Mouse (Mus musculus) bone marrow macrophage, adult 2 months (primary cell): ENCODE results near the gene Myoz1. TPM values are rescaled to one million over a fixed set of nuclear protein-coding genes. Genes with fewer than 3 reads are reported as not detected.

Experiments used
- H3K27ac ChIP-seq: 2 replicates; pipeline ENCODE4 v1.5.1; 2012; ENCODE audit warnings: low read depth, low read length; ENCODE audit not compliant: insufficient read depth
- H3K4me1 ChIP-seq: 2 replicates; pipeline ENCODE4 v1.6.1; 2012; ENCODE audit warnings: low read length; ENCODE audit not compliant: control insufficient read depth, insufficient read depth
- H3K4me3 ChIP-seq: 2 replicates; pipeline ENCODE4 v1.5.1; 2012; ENCODE audit warnings: mild to moderate bottlenecking, low read length, moderate library complexity; ENCODE audit not compliant: insufficient read depth
- CTCF ChIP-seq: IDR thresholded peaks from 2 replicates; pipeline ENCODE4 v1.5.1; 2012; ENCODE audit warnings: low read depth, mild to moderate bottlenecking, low read length, moderate library complexity
- POLR2A ChIP-seq: IDR thresholded peaks from 2 replicates; pipeline ENCODE4 v1.6.1; 2012; ENCODE audit warnings: mild to moderate bottlenecking, low read depth, low read length, borderline replicate concordance
- polyA plus RNA-seq: library from polyadenylated mRNA; stranded (reverse); fragments of >200 nt; gene quantifications from 2 replicates; pipeline ENCODE4 v1.2.4, GENCODE M21; 2012; ENCODE audit not compliant: missing spikeins, insufficient read depth, insufficient read length

Myoz1 gene
- polyA plus RNA-seq, 1 experiment, result 5.1 TPM

- H3K27ac ChIP-seq, result no peak overlapping the region
- TF ChIP-seq POLR2A, result no peak
- TF ChIP-seq CTCF, result no peak
- H3K4me1 ChIP-seq, result peaks cover 2% of the 10 kb centered on the region
- H3K4me3 ChIP-seq, result no peak overlapping the region
Observed at GRCm38 (mm10) chr14:20626447-20626846, 29.9 kb downstream of the Myoz1 start.

GRCm38 (mm10) chr14:20622907-20623306, 33.4 kb downstream of the Myoz1 start:
- peaks cover 5% of the 10 kb centered on the region; the same call in 1 of the 2 replicates for H3K4me1 ChIP-seq
- TF ChIP-seq CTCF, result no peak
- no peak for TF ChIP-seq POLR2A
- H3K4me3 ChIP-seq, result no peak overlapping the region
- no peak overlapping the region for H3K27ac ChIP-seq

GRCm38 (mm10) chr14:20622412-20622811, 33.9 kb downstream of the Myoz1 start:
- TF ChIP-seq POLR2A, result no peak
- TF ChIP-seq CTCF, result no peak
- Histone ChIP-seq H3K4me1 (peaks cover 5% of the 10 kb centered on the region; the same call in 1 of the 2 replicates), H3K27ac (no peak overlapping the region), H3K4me3 (no peak overlapping the region)

GRCm38 (mm10) chr14:20621903-20622302, 34.4 kb downstream of the Myoz1 start:
- Histone ChIP-seq H3K4me3 (no peak overlapping the region), H3K27ac (no peak overlapping the region), H3K4me1 (peaks cover 5% of the 10 kb centered on the region; the same call in 1 of the 2 replicates)
- TF ChIP-seq POLR2A, result no peak
- no peak for TF ChIP-seq CTCF

- H3K27ac ChIP-seq, result no peak overlapping the region
- peaks cover 5% of the 10 kb centered on the region; the same call in 1 of the 2 replicates for H3K4me1 ChIP-seq
Observed at GRCm38 (mm10) chr14:20619131-20619530, 37.2 kb downstream of the Myoz1 start.

GRCm38 (mm10) chr14:20618211-20618610, 38.1 kb downstream of the Myoz1 start:
- TF ChIP-seq CTCF (no peak), POLR2A (no peak)
- no peak overlapping the region for H3K27ac ChIP-seq
- H3K4me3 ChIP-seq, result no peak overlapping the region
- peaks cover 5% of the 10 kb centered on the region; the same call in 1 of the 2 replicates for H3K4me1 ChIP-seq

More at GRCm38 (mm10) chr14:20619131-20619530, 37.2 kb downstream of the Myoz1 start:
- no peak overlapping the region for H3K4me3 ChIP-seq
- TF ChIP-seq POLR2A (no peak), CTCF (no peak)

GRCm38 (mm10) chr14:20616421-20616820, 39.9 kb downstream of the Myoz1 start:
- H3K4me3 ChIP-seq, result no peak overlapping the region
- no peak overlapping the region for H3K27ac ChIP-seq
- peaks cover 5% of the 10 kb centered on the region; the same call in 1 of the 2 replicates for H3K4me1 ChIP-seq
- TF ChIP-seq POLR2A, result no peak
- no peak for TF ChIP-seq CTCF

GRCm38 (mm10) chr14:20615075-20615474, 41.3 kb downstream of the Myoz1 start:
- peaks cover 5% of the 10 kb centered on the region; the same call in 1 of the 2 replicates for H3K4me1 ChIP-seq
- H3K4me3 ChIP-seq, result no peak overlapping the region
- H3K27ac ChIP-seq, result no peak overlapping the region
- no peak for TF ChIP-seq POLR2A
- TF ChIP-seq CTCF, result no peak

- TF ChIP-seq CTCF (no peak), POLR2A (no peak)
- H3K27ac ChIP-seq, result no peak overlapping the region
- no peak overlapping the region for H3K4me3 ChIP-seq
Observed at GRCm38 (mm10) chr14:20612820-20613219, 43.5 kb downstream of the Myoz1 start.

GRCm38 (mm10) chr14:20610146-20610545, 46.2 kb downstream of the Myoz1 start:
- no peak for TF ChIP-seq POLR2A
- no peak for TF ChIP-seq CTCF
- Histone ChIP-seq H3K4me3 (no peak overlapping the region), H3K4me1 (peaks cover 9% of the 10 kb centered on the region), H3K27ac (no peak overlapping the region)

More at GRCm38 (mm10) chr14:20612820-20613219, 43.5 kb downstream of the Myoz1 start:
- H3K4me1 ChIP-seq, result no peaks in the 10 kb centered on the region; the same call in 1 of the 2 replicates
